Mouse (Mus musculus) frontal cortex, postnatal 25 days (tissue): ENCODE results near the gene Fhad1.
"Not testable (repeated sequence)": the region's sequence is repeated elsewhere in the genome, so short reads cannot be mapped to it uniquely, and the experiment has no call there.

ENCODE experiments used
- DNase-seq, 2 experiments: peaks; one replicate each; pipeline ENCODE4 v3.0.0; 2022; ENCODE audit warnings: low spot score in 2 of 2

Gene Fhad1

GRCm38 (mm10) chr4:142014659-142015608 lies at the start of gene Fhad1:
Gene Fhad1, minus strand, starts transcription at chr4:142015082.
- peak; percentile 22 to 31 for DNase-seq

DNA sequence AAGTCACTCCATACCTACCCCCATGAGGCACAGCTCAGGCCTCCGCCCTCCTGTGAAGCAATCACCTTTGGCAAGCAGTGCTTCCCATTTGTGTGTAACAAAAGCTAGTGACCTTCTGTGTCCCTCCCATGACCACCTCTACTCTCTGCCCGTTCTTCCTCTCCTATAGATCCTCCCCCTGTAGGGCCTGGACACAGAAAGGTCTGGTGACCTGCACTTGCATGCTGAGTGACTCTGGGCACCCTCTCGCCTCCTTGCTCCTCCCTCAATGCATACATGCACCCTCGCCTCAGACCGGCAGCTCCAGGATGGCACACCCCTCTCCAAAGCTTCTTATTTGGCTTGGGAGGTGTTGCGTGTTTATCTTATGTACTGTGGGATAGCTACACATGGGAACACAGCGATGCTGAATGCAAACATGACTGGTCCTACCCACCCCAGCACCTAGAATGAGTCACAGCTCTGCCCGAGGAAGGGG lies 48.2 kb upstream of the Fhad1 start:
- DNase-seq: no peak

DNA sequence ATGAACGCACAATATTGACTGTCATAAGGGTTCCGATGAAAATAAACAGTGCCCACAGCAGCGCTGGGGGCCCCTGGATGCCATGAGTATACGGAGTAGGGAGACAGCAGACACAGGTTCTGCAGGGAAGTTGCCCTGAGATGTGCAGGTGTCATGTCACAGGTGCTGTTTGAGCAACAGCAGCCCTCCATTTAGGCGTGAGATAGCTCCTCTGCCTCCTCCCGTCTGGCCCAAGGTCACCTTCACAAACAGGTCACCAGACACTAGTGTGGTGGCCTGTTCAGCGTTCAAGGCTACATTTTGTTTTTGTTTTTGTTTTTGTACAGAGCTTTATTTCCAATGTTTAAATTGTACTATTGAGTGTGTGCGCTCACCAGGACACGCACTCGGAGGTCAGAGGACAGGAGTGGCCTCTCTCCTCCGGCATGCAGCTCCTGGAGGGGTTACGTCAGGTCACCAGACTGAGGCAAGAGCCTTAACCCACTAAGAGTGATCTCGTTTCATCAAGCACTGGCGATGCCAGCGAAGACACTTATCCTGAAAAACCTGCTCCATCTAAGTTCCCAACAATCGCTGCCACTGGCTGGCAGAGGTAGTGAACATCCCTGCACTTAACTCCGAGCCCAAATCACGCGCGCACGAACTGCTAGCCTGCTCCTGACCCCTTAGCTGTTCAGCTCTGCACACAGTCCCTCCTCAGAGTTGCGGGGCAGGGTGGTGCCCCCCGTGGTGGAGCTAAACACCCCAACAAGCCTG lies 46.8 kb upstream of the Fhad1 start:
- DNase-seq: no peak

DNA sequence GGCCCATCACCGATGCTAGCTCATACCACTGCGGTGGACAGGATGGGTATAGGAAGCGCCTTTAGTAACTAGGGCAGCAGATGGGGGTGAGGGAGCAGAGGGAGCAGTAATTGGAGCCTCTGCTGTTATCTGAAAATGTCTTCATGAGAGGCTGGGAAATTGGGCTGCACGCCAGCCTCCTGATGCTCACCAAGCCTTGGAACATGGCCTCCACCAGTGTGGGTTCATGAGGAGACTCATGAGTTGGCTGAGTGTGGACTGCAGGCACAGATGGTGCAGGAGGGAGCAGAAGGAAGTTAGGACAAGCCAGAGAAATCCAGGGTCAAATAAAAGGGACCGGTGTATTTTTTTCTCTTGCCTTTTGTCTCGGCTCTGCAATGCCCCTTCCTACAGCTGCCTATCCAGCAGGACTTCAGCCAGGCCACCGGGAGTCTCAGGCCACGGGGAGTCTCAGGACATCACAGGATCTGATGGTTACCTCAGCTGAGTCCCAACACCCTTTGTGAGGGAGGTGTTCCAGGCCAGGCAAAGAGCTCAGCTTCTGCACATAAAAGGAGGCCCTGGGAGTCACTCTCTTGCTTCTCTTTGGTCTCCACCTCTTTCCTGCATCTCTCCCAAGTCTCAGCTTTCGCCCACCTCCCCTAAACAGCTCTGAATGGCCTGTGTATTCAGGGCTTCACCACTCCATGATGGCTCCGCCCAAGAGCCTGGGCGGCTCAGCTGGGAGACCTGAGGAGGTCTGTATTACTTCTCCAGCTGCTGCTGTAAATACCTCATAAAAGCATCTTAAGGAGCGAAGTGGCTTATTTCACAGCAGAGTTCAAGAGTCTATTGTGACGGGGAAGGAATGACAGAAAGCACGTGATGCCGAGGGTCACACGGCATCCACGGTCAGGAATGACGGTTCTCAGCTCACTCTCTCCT lies 45.8 kb upstream of the Fhad1 start:
- no peak for DNase-seq

GRCm38 (mm10) chr4:142059841-142060193 lies 44.9 kb upstream of the Fhad1 start:
- DNase-seq: no peak

DNA sequence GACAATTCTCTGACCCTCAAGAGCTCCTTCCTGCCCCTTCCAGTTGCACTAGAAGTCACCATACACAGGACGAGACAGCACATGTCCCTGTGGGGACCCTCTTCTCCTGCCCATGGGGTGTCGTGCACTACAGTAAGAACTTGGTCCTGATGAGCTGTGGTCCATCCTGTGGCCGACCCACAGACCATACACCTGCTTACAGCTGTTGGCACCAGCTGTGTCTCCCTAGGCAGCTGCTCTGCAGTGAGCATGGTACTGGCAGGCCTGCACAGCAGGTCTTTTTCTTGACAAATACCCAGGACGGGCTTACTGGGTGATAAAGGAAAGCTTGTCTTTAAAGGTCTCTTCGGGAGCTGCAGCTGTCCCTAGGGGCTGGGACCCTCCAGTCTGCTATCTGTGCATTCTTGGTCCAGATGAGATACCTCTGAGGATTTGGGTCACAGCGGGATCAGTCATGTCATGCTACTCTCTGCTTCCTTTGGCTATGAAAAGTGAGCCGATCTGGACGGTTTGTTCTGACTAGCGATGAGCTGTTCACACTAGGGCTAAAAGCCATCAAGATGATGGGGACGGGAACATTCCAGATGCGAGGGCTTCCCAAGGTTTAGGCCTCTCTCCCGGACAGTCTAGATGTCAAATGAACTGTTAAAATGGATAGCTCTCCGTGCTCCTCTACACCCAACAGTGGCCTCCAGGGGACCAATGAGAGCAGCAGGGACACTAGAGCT lies 44.4 kb upstream of the Fhad1 start:
- DNase-seq: no peak

DNA sequence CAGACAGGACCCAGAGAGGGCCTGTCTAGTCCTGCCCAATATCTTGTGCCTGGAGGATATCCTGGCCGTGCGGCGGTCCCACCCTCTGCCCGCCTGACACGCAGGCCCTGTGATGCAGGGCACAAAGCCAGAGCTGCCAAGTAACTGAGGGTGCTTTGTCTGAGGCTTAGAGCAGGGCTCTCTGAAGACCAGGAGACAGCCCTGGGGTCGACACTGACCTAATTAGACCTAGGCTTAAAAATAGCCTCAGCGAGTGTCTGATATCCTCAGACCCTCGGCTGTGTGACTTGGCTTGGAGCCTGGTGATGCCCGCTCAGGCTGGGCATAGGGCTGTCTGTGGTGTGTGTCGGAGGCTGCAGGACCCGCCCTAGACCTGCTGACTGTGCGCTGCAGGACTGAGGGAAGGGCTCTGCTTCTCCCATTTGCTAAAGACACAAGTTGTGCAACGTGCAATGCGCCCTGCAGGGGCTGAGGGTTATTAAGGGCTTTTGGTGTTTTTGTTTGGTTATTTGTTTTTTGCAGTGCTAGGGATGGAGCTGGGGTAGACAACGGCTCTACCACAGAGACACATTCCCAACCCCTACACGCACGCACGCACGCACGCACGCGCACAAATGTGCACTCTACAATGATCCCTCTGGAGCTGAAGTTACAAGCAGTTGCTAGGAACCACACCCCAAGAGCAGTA lies 42.8 kb upstream of the Fhad1 start:
- DNase-seq: no peak

- no peak for DNase-seq
Measured at GRCm38 (mm10) chr4:142055600-142055999, 40.7 kb upstream of the Fhad1 start.

DNA sequence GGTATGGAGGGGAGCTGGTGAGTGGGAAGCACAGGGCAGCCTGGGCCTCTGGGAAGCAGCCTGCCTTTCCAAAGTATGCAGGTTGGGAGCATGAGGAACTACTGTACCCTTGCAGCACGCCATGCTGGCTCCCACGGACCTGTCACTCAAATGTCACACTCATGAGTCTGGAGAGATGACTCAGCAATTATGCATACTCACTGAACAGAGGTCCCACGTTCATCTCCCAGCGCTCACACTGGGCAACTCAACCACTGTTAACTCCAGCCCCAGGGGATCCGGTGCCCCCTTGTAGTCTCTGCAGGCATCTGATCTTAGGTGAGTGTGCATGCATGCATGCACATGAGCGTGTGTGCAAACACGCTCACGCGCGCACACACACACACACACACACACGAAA lies 39.7 kb upstream of the Fhad1 start:
- DNase-seq: no peak

DNA sequence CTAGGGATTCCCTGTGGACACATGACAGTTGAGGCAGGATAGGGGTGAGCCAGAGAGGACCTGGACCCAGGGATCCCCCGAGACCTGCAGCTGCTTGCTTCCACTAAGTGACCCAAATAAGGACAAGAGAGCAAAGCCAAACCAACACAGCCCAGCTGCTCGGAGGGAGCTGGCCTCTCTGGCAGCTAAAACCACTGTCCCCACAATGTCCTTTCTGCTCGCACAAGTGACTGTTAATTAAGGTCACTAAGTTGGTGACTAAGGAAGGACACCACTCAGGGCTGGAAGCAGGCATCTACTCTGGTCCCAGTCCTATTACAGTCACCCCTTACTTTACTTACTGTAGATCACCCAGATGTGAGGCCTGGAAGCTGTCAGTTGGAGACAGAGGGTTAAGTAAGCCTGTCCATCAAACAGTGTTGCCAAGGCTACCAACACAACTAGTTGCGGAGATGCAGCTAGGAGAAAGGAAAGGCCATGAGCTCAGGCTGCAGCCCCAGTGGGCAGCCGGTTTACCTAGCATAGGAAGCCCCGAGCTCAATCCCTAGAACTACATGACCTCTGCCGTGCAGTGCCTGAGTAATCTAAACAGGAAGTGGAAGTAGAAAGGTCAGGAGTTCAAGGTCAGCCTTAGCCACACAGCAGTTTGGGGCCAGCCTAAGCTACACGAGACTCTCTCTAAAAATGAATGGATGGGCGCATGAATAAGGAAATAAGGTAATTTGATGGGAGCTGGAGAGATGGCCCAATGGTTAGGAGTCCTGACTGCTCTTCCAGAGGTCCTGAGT lies 39.0 kb upstream of the Fhad1 start:
- DNase-seq: no peak

DNA sequence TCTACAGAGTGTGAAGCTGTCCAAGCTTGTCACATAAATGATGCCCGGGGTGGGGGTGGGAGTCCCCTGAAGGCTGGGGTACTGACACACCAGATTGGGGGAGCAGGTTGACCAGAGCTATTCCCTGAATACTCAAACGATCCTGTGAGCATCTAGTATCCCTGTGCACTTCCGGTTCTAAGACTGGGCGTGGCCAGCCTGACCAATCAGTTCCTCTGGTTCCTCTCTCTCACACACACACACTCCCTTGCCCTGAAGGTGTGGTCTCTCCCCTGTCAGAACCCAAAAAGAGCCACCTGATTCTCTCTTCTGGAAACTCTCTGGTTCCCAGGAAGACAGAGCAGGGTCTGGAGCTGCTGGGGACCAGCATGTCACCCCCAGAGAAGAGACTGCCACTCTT lies 38.4 kb upstream of the Fhad1 start:
- DNase-seq: no peak

- no peak for DNase-seq
Measured at GRCm38 (mm10) chr4:142052391-142053132, 37.7 kb upstream of the Fhad1 start.

- DNase-seq: not testable (repeated sequence)
Measured at GRCm38 (mm10) chr4:142051883-142052282, 37.0 kb upstream of the Fhad1 start.

GRCm38 (mm10) chr4:142049963-142050362 lies 35.1 kb upstream of the Fhad1 start:
- DNase-seq: no peak

DNA sequence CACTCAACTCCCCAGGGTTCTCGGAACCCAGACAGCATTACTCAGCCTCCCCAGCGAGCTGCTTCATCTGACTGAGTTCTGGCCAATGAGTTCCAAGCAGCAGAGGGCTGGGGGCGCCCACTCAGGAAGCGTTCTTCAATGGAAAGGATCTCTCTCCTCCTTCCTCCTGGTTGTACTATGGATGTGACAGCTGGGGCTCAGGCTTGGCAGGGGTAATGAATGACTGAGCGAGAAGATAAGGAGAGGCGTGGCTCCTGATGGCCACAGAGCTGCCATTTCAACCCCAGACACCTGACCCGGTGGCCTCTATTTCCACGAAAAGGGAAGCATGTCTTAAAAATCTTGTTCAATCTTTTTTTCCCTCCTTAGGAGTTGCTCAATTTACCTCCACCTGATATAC lies 33.5 kb upstream of the Fhad1 start:
- DNase-seq: no peak

DNA sequence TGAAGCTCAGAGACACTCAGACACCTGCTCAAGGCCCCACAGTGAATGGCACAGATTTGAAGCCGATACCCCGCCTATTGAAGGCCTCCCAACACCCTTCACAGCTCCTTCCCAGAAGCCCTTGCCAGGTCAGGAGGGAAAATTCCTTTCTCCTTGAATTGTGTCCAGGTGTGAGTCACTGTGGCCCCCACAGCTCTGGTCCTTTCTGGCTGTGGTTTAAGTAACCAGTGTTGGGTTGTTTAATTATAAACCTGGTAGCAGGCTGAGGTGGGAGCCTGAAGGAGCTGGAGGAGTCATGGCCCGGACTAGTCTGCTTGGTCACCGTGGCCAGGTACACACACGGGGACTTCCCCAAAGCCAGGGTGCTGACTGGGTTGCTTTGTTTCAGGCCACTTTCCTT lies 32.1 kb upstream of the Fhad1 start:
- no peak for DNase-seq

GRCm38 (mm10) chr4:142046496-142046895 lies 31.6 kb upstream of the Fhad1 start:
- DNase-seq: no peak

- DNase-seq: no peak
Measured at GRCm38 (mm10) chr4:142045595-142046163, 30.8 kb upstream of the Fhad1 start.

- DNase-seq: no peak
Measured at GRCm38 (mm10) chr4:142044452-142044851, 29.6 kb upstream of the Fhad1 start.
